Mouse (Mus musculus) liver, embryonic 14.5 days (tissue): ENCODE measurements at regions not wholly inside any gene's neighbourhood (a gene's known extent, or its start where the extent isn't known, plus 50 kb on each side); places are given as distances from the start of the nearest gene placed in this dataset.

ENCODE experiments used
- CTCF ChIP-seq: IDR thresholded peaks from 2 replicates; pipeline ENCODE4 v1.5.1; 2016; ENCODE audit warnings: antibody characterized with exemption, low read depth, control low read depth
- EP300 ChIP-seq: IDR thresholded peaks from 2 replicates; pipeline ENCODE4 v1.6.1; 2016; ENCODE audit warnings: antibody characterized with exemption, low read depth

- TF ChIP-seq CTCF = no peak
- no peak for TF ChIP-seq EP300
Measured at GRCm38 (mm10) chr16:30791048-30791855, 191.7 kb downstream of the Fam43a start.
